Mouse (Mus musculus): ENCODE measurements around the gene Col4a6. TPM values are rescaled to one million over a fixed set of nuclear protein-coding genes. Genes with fewer than 3 reads are reported as not detected.

Gene Col4a6
- polyA plus RNA-seq, 1 experiment from 2014 or later, result 2.0 TPM

GRCm38 (mm10) chrX:141396243-141396642 lies 77.6 kb downstream of the Col4a6 start:
- H3K9me3 ChIP-seq (ENCODE audit: control insufficient read depth, low read length), result no peaks in the 10 kb centered on the region
- no peak overlapping the region for H3K27ac ChIP-seq (ENCODE audit: low read length)
- H3K27me3 ChIP-seq (replicated peaks; ENCODE audit: control insufficient read depth, insufficient read depth, low read length), result no peaks in the 10 kb centered on the region
- H3K4me2 ChIP-seq (ENCODE audit: low read depth, low read length), result no peak overlapping the region
- H3K4me1 ChIP-seq (ENCODE audit: control insufficient read depth, insufficient read depth, low read length), result no peaks in the 10 kb centered on the region
- H3K4me3 ChIP-seq (ENCODE audit: low read length), result no peak overlapping the region
- H3K36me3 ChIP-seq (ENCODE audit: control insufficient read depth, insufficient read depth, low read length), result no peaks in the 10 kb centered on the region
- ATAC-seq, result no peak
- no peak overlapping the region for H3K9ac ChIP-seq (ENCODE audit: low read depth, low read length)
- 55% methylated on average over 3 of the region's 3 CpGs for WGBS

DNA sequence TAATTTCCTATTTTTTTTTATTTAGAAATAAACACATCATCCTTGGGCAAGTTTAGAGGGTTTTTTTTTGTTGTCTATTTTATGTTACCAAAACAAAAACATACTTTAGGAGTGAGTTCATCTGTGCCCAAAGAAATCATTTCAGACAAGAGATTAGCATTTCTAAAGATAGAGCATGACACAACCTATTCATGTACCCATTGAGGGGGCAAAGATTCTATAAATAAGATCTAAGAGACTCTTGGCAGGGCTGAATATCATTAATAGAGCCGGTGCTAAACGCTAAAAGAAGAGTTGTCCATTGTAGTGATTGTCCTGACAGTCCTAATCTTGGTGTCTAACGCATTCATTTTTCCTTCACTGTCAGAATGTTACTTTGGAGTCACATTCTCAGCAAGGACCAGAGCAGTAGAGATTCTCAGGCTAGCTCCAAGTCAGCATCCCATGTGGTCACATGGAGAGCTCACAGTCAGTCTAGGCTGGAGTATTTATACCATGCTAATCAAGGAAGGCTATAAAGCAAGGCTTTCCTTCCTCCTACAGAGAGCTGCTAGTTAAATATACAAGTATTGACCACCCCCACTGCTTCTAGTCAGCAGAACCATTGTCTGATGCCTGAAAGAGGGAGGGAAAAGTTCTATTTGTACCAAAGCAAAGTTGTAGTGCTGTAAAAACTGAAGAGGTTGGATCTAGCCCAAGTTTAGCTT lies 88.3 kb downstream of the Col4a6 start:
- peaks cover 6% of the 10 kb centered on the region; the same call in 1 of the 2 replicates for H3K27me3 ChIP-seq (replicated peaks; ENCODE audit: control insufficient read depth, insufficient read depth, low read length)
- ATAC-seq, result no peak
- H3K9me3 ChIP-seq (ENCODE audit: control insufficient read depth, low read length), result no peaks in the 10 kb centered on the region
- H3K4me3 ChIP-seq (ENCODE audit: low read length), result no peak overlapping the region
- no peaks in the 10 kb centered on the region for H3K4me1 ChIP-seq (ENCODE audit: control insufficient read depth, insufficient read depth, low read length)
- no peak overlapping the region for H3K4me2 ChIP-seq (ENCODE audit: low read depth, low read length)
- H3K27ac ChIP-seq (ENCODE audit: low read length), result no peak overlapping the region
- no peak overlapping the region for H3K9ac ChIP-seq (ENCODE audit: low read depth, low read length)
- WGBS, result 71% methylated on average over 3 of the region's 3 CpGs
- no peaks in the 10 kb centered on the region for H3K36me3 ChIP-seq (ENCODE audit: control insufficient read depth, insufficient read depth, low read length)

GRCm38 (mm10) chrX:141384632-141385031 lies 89.2 kb downstream of the Col4a6 start:
- H3K4me2 ChIP-seq (ENCODE audit: low read depth, low read length), result no peak overlapping the region
- 47% methylated on average over 2 of the region's 2 CpGs for WGBS
- H3K9ac ChIP-seq (ENCODE audit: low read depth, low read length), result no peak overlapping the region
- ATAC-seq, result no peak
- peaks cover 4% of the 10 kb centered on the region; the same call in 1 of the 2 replicates for H3K27me3 ChIP-seq (replicated peaks; ENCODE audit: control insufficient read depth, insufficient read depth, low read length)
- H3K9me3 ChIP-seq (ENCODE audit: control insufficient read depth, low read length), result no peaks in the 10 kb centered on the region
- no peaks in the 10 kb centered on the region for H3K36me3 ChIP-seq (ENCODE audit: control insufficient read depth, insufficient read depth, low read length)
- no peaks in the 10 kb centered on the region for H3K4me1 ChIP-seq (ENCODE audit: control insufficient read depth, insufficient read depth, low read length)
- no peak overlapping the region for H3K27ac ChIP-seq (ENCODE audit: low read length)
- no peak overlapping the region for H3K4me3 ChIP-seq (ENCODE audit: low read length)

- no peak for ATAC-seq
- no peak overlapping the region for H3K27ac ChIP-seq (ENCODE audit: low read length)
- no peak overlapping the region for H3K4me3 ChIP-seq (ENCODE audit: low read length)
- H3K4me1 ChIP-seq (ENCODE audit: control insufficient read depth, insufficient read depth, low read length), result no peaks in the 10 kb centered on the region
- H3K4me2 ChIP-seq (ENCODE audit: low read depth, low read length), result no peak overlapping the region
- 64% methylated on average over 1 of the region's 1 CpGs for WGBS
- H3K9me3 ChIP-seq (ENCODE audit: control insufficient read depth, low read length), result no peaks in the 10 kb centered on the region
- no peak overlapping the region for H3K9ac ChIP-seq (ENCODE audit: low read depth, low read length)
- H3K27me3 ChIP-seq (replicated peaks; ENCODE audit: control insufficient read depth, insufficient read depth, low read length), result 0 out of 2 replicates have a peak, but pooled peaks cover 2% of the 10 kb centered on the region
- H3K36me3 ChIP-seq (ENCODE audit: control insufficient read depth, insufficient read depth, low read length), result no peaks in the 10 kb centered on the region
These were observed 103.6 kb downstream of the Col4a6 start for GRCm38 (mm10) chrX:141370276-141370675.

DNA sequence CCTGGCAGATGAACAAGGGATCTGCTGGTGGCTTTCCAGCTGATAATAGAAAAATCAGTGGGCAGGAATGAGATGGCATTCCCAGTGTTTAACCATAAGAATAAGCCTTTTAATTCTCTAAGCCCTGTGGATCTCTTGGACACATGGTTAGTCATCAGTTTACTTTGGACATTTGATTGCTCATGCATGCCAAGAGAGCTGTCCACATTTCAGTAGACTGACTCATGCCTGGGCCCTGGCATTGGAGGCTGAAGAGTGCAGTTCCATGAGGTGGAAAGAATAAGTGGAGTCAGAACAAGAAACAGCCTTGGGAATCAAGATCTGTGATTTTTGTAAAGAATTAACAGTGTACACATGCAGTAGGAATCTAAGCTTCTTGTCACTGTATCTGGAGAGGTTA lies 110.5 kb downstream of the Col4a6 start:
- Histone ChIP-seq H3K4me2 (ENCODE audit: low read depth, low read length) (no peak overlapping the region), H3K27me3 (replicated peaks; ENCODE audit: control insufficient read depth, insufficient read depth, low read length) (no peaks in the 10 kb centered on the region), H3K27ac (ENCODE audit: low read length) (no peak overlapping the region), H3K9me3 (ENCODE audit: control insufficient read depth, low read length) (no peaks in the 10 kb centered on the region), H3K9ac (ENCODE audit: low read depth, low read length) (no peak overlapping the region), H3K4me1 (ENCODE audit: control insufficient read depth, insufficient read depth, low read length) (no peaks in the 10 kb centered on the region), H3K36me3 (ENCODE audit: control insufficient read depth, insufficient read depth, low read length) (no peaks in the 10 kb centered on the region), H3K4me3 (ENCODE audit: low read length) (no peak overlapping the region)
- no peak for ATAC-seq

DNA sequence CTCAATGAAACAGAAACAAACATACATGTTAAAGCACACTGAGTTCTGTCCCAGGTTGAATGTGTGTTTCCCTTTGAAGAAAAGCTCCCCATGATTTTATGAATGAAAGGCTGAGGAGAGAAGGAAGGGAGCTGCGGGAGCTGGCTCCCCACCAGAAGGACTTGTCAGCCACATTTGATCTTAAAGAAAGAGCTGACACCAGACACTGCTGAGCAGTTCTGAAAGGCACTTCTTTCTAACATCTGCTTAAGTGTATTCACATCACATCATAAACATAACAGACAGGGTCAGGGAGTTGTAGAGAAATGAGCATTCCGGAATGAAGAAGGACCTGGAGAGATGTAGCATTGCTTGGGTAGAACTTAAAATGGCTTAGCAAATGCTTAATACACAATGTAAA lies 132.5 kb downstream of the Col4a6 start:
- no peaks in the 10 kb centered on the region for H3K9me3 ChIP-seq (ENCODE audit: control insufficient read depth, low read length)
- H3K9ac ChIP-seq (ENCODE audit: low read depth, low read length), result no peak overlapping the region
- no peaks in the 10 kb centered on the region for H3K4me1 ChIP-seq (ENCODE audit: control insufficient read depth, insufficient read depth, low read length)
- no peaks in the 10 kb centered on the region; the same call in 1 of the 2 replicates for H3K27me3 ChIP-seq (replicated peaks; ENCODE audit: control insufficient read depth, insufficient read depth, low read length)
- H3K27ac ChIP-seq (ENCODE audit: low read length), result no peak overlapping the region
- H3K4me2 ChIP-seq (ENCODE audit: low read depth, low read length), result no peak overlapping the region
- no peak for ATAC-seq
- 50% methylated on average over 2 of the region's 2 CpGs for WGBS
- no peak overlapping the region for H3K4me3 ChIP-seq (ENCODE audit: low read length)
- no peaks in the 10 kb centered on the region for H3K36me3 ChIP-seq (ENCODE audit: control insufficient read depth, insufficient read depth, low read length)

- no peak for ATAC-seq
- 0 out of 2 replicates have a peak, but pooled peaks cover 2% of the 10 kb centered on the region for H3K27me3 ChIP-seq (replicated peaks; ENCODE audit: control insufficient read depth, insufficient read depth, low read length)
- H3K9ac ChIP-seq (ENCODE audit: low read depth, low read length), result no peak overlapping the region
- 94% methylated on average over 2 of the region's 2 CpGs for WGBS
- H3K4me2 ChIP-seq (ENCODE audit: low read depth, low read length), result no peak overlapping the region
- no peaks in the 10 kb centered on the region for H3K4me1 ChIP-seq (ENCODE audit: control insufficient read depth, insufficient read depth, low read length)
- H3K27ac ChIP-seq (ENCODE audit: low read length), result no peak overlapping the region
- H3K4me3 ChIP-seq (ENCODE audit: low read length), result no peak overlapping the region
- H3K36me3 ChIP-seq (ENCODE audit: control insufficient read depth, insufficient read depth, low read length), result no peaks in the 10 kb centered on the region
- no peaks in the 10 kb centered on the region for H3K9me3 ChIP-seq (ENCODE audit: control insufficient read depth, low read length)
These were observed 145.8 kb downstream of the Col4a6 start for GRCm38 (mm10) chrX:141328044-141328443.

DNA sequence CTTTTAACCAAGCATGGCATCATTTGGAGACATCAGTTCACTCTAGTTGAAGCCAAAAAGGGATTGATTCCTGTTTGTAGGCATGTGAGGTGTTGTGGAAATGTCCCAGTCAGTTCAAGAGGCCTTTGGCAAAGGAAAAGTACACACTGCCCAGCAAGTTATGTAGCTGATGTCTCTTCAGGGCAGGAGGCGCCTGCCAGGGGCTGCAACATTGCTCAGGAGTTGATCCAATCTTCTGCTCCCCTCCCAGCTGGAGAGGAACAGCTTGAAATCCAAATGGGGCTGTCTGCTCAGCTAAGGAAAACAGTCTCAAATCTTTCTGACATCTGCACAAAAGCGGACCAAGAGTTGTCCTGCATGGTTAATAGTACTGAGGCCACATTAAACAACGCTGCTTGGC lies 149.7 kb downstream of the Col4a6 start:
- no peaks in the 10 kb centered on the region for H3K9me3 ChIP-seq (ENCODE audit: control insufficient read depth, low read length)
- no peaks in the 10 kb centered on the region for H3K36me3 ChIP-seq (ENCODE audit: control insufficient read depth, insufficient read depth, low read length)
- H3K27ac ChIP-seq (ENCODE audit: low read length), result no peak overlapping the region
- H3K4me3 ChIP-seq (ENCODE audit: low read length), result no peak overlapping the region
- no peak overlapping the region for H3K9ac ChIP-seq (ENCODE audit: low read depth, low read length)
- 56% methylated on average over 3 of the region's 3 CpGs for WGBS
- H3K4me2 ChIP-seq (ENCODE audit: low read depth, low read length), result no peak overlapping the region
- 0 out of 2 replicates have a peak, but pooled peaks cover 4% of the 10 kb centered on the region for H3K27me3 ChIP-seq (replicated peaks; ENCODE audit: control insufficient read depth, insufficient read depth, low read length)
- no peaks in the 10 kb centered on the region for H3K4me1 ChIP-seq (ENCODE audit: control insufficient read depth, insufficient read depth, low read length)
- ATAC-seq, result no peak

DNA sequence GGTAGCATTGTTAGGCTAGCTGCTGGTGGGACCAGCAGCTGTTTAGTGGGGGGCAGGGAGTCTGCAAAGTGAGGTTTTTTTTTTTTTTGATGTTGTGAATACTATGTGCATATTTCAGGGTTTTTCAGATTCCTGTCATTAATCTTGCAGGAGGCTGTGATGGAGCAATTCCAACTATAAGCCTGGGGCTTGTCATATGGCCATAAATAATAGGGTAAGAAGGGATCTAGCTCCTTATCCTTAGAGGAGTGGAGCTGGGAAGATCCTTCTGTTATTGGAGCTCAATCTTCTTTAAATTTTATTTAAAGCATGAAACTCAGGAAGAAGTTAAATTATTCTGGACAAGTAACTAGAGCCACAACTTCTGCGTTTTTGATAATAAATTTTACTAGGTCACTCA lies 157.7 kb downstream of the Col4a6 start:
- H3K36me3 ChIP-seq (ENCODE audit: control insufficient read depth, insufficient read depth, low read length), result no peaks in the 10 kb centered on the region
- no peak overlapping the region for H3K4me3 ChIP-seq (ENCODE audit: low read length)
- H3K9me3 ChIP-seq (ENCODE audit: control insufficient read depth, low read length), result no peaks in the 10 kb centered on the region
- no peak overlapping the region for H3K4me2 ChIP-seq (ENCODE audit: low read depth, low read length)
- WGBS, result 61% methylated on average over 1 of the region's 1 CpGs
- peaks cover 4% of the 10 kb centered on the region; the same call in 1 of the 2 replicates for H3K27me3 ChIP-seq (replicated peaks; ENCODE audit: control insufficient read depth, insufficient read depth, low read length)
- H3K9ac ChIP-seq (ENCODE audit: low read depth, low read length), result no peak overlapping the region
- no peak for ATAC-seq
- H3K27ac ChIP-seq (ENCODE audit: low read length), result no peak overlapping the region
- no peaks in the 10 kb centered on the region for H3K4me1 ChIP-seq (ENCODE audit: control insufficient read depth, insufficient read depth, low read length)

DNA sequence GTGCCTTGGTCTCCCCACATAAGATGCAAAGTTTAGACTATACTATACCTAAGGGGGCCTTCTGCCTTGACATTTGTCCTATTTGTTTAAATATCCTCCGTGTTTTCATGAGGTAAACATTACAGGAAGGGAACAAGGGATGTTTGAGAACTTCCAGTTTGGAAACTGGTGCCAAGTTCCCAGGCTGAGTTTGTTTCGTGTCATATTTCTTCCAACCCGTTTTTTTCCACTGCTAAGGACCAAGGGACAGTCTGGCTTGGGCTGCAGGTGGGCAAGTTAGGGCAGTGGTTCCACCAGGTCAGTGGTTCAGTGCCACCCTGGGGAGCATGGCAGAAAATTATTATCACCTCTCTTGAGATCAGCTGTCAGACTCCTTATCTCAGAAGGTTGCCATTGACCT lies 158.1 kb downstream of the Col4a6 start:
- 36% methylated on average over 3 of the region's 3 CpGs for WGBS
- Histone ChIP-seq H3K9me3 (ENCODE audit: control insufficient read depth, low read length) (no peaks in the 10 kb centered on the region), H3K4me2 (ENCODE audit: low read depth, low read length) (no peak overlapping the region), H3K4me3 (ENCODE audit: low read length) (no peak overlapping the region), H3K4me1 (ENCODE audit: control insufficient read depth, insufficient read depth, low read length) (no peaks in the 10 kb centered on the region), H3K27me3 (replicated peaks; ENCODE audit: control insufficient read depth, insufficient read depth, low read length) (peaks cover 4% of the 10 kb centered on the region; the same call in 1 of the 2 replicates), H3K27ac (ENCODE audit: low read length) (no peak overlapping the region), H3K36me3 (ENCODE audit: control insufficient read depth, insufficient read depth, low read length) (no peaks in the 10 kb centered on the region), H3K9ac (ENCODE audit: low read depth, low read length) (no peak overlapping the region)
- no peak for ATAC-seq

All from intestine, embryonic 16.5 days (tissue).